Mouse (Mus musculus) adrenal gland, adult 8-10 months (tissue): ENCODE measurements around the gene H60b. TPM values are rescaled to one million over a fixed set of nuclear protein-coding genes. Genes with fewer than 3 reads are reported as not detected.
"Not testable (repeated sequence)": the region's sequence is repeated elsewhere in the genome, so short reads cannot be mapped to it uniquely, and the experiment has no call there.

Experiments used
- DNase-seq: peaks from one replicate; pipeline ENCODE4 v3.0.0; 2022
- total RNA-seq, 4 experiments: library from RNA; stranded (reverse); gene quantifications; 2 replicates each; pipeline ENCODE4 v1.2.4; 2022

H60b gene
- total RNA-seq, 4 experiments from 2014 or later, result 0.38 TPM; not detected in 3

- DNase-seq, result no peak
Measured at GRCm38 (mm10) chr10:22274445-22275057, 116.2 kb downstream of the H60b start.

- not testable (repeated sequence) for DNase-seq
Measured at GRCm38 (mm10) chr10:22278468-22278867, 120.1 kb downstream of the H60b start.

- no peak for DNase-seq
Measured at GRCm38 (mm10) chr10:22282816-22283215, 124.4 kb downstream of the H60b start.

- DNase-seq, result no peak
Measured at GRCm38 (mm10) chr10:22295676-22296075, 137.3 kb downstream of the H60b start.

- no peak for DNase-seq
Measured at GRCm38 (mm10) chr10:22297033-22297762, 138.8 kb downstream of the H60b start.

GRCm38 (mm10) chr10:22297766-22298461 lies 139.5 kb downstream of the H60b start:
- DNase-seq, result no peak

- DNase-seq, result no peak
Measured at GRCm38 (mm10) chr10:22299324-22299723, 140.9 kb downstream of the H60b start.

- no peak for DNase-seq
Measured at GRCm38 (mm10) chr10:22301641-22302040, 143.3 kb downstream of the H60b start.

- DNase-seq, result no peak
Measured at GRCm38 (mm10) chr10:22302344-22303057, 144.1 kb downstream of the H60b start.

- DNase-seq, result no peak
Measured at GRCm38 (mm10) chr10:22303736-22304135, 145.3 kb downstream of the H60b start.

- no peak for DNase-seq
Measured at GRCm38 (mm10) chr10:22305801-22306200, 147.4 kb downstream of the H60b start.

GRCm38 (mm10) chr10:22306452-22306851 lies 148.1 kb downstream of the H60b start:
- DNase-seq, result no peak

GRCm38 (mm10) chr10:22308221-22308620 lies 149.8 kb downstream of the H60b start:
- DNase-seq, result no peak

GRCm38 (mm10) chr10:22322858-22323257 lies 164.5 kb downstream of the H60b start:
- DNase-seq, result no peak

Other genes with a start within 250 kb of the H60b start
- gene 4930444G20Rik, start 90.5 kb upstream of the H60b start, total RNA-seq, result not detected
- gene E030030I06Rik, start 9.3 kb upstream of the H60b start, total RNA-seq, result 1 to 10 TPM; 3.8 to 8.9 (median 7.0) TPM
- 1 to 10 TPM in 2 of 4 experiments, not detected in 2; 2.4 to 3.8 TPM for gene Raet1e, start within 50 bp of the H60b start, total RNA-seq
- not detected for gene Raet1d, start 202.0 kb downstream of the H60b start, total RNA-seq